Mouse (Mus musculus): ENCODE measurements around the gene Abcb9. TPM values are rescaled to one million over a fixed set of nuclear protein-coding genes. Genes with fewer than 3 reads are reported as not detected.

The Abcb9 gene
- polyA plus RNA-seq, 1 experiment, result 1.9 TPM

DNA sequence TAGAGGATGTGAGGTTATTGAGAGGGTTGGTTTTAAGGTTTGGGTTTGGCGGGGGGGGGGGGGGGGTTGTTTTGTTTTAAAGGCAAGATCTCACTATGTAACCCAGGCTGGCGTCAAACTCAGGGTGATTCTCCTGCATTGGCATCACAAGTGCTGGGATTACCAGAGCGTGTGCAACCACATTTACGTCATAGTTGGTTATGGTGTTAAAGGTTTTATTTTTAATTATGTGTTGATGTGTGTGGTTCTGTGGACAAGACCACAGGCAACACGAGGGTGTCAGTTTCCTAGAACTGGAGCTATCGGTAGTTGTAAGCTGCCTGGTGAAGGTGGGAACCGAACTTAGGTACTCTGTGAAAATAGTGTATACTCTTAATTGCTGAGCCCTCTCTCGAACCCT, 59.8 kb downstream of the Abcb9 start:
- TF ChIP-seq CTCF (IDR thresholded peaks at IDR 0.05; ENCODE audit: low read depth, low read length), result no peak
- no peak for TF ChIP-seq POLR2A (IDR thresholded peaks at IDR 0.05; ENCODE audit: borderline replicate concordance, low read depth, low read length)
- Histone ChIP-seq H3K4me3 (ENCODE audit: insufficient read depth, low read length) (no peak overlapping the region), H3K27ac (ENCODE audit: insufficient read depth, low read depth, low read length) (no peak overlapping the region), H3K4me1 (ENCODE audit: control insufficient read depth, insufficient read depth, low read length) (peaks cover 12% of the 10 kb centered on the region)

DNA sequence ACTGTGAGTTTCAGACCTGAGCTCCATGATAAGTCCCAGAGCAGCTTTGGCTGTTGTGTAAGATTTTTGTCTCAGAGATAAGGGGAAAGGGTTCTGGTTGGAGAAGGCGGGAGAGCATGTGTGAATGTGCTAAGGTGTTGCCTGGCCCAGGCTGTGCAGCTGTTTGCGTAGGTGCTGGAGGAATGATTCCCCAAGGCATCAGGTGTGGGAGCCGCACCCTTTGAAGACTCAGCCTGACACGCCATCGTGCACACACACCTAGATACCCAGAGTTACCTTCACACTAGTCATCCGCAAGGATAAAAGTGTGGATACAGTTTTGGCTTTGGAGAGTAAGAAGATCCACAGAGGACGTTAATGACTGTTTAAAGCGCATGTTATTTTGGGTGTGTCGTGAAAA, 60.2 kb downstream of the Abcb9 start:
- Histone ChIP-seq H3K4me1 (ENCODE audit: control insufficient read depth, insufficient read depth, low read length) (peaks cover 16% of the 10 kb centered on the region), H3K27ac (ENCODE audit: insufficient read depth, low read depth, low read length) (no peak overlapping the region), H3K4me3 (ENCODE audit: insufficient read depth, low read length) (no peak overlapping the region)
- no peak for TF ChIP-seq CTCF (IDR thresholded peaks at IDR 0.05; ENCODE audit: low read depth, low read length)
- TF ChIP-seq POLR2A (IDR thresholded peaks at IDR 0.05; ENCODE audit: borderline replicate concordance, low read depth, low read length), result no peak

DNA sequence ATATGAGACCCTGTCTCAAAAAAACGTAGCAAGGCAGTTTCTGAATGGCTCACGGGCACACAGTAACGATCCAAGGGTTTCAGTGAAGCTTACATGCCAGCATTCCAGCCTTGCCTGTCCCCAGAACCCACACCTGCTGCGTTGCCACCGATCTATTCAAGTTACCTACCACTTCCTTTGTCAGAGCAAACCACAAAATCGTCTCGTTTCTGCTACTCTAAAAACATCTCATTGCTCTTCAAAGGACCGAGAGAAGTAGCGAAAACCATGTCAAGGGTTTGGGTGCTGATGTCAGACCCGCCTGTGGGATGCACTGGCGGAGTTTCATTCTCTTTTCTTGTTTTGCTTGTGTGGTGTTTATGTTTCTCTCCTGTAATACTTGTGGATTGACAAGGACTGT, 61.1 kb downstream of the Abcb9 start:
- Histone ChIP-seq H3K4me3 (ENCODE audit: insufficient read depth, low read length) (no peak overlapping the region), H3K27ac (ENCODE audit: insufficient read depth, low read depth, low read length) (no peak overlapping the region), H3K4me1 (ENCODE audit: control insufficient read depth, insufficient read depth, low read length) (peaks cover 21% of the 10 kb centered on the region)
- TF ChIP-seq POLR2A (IDR thresholded peaks at IDR 0.05; ENCODE audit: borderline replicate concordance, low read depth, low read length), result no peak
- TF ChIP-seq CTCF (IDR thresholded peaks at IDR 0.05; ENCODE audit: low read depth, low read length), result no peak

DNA sequence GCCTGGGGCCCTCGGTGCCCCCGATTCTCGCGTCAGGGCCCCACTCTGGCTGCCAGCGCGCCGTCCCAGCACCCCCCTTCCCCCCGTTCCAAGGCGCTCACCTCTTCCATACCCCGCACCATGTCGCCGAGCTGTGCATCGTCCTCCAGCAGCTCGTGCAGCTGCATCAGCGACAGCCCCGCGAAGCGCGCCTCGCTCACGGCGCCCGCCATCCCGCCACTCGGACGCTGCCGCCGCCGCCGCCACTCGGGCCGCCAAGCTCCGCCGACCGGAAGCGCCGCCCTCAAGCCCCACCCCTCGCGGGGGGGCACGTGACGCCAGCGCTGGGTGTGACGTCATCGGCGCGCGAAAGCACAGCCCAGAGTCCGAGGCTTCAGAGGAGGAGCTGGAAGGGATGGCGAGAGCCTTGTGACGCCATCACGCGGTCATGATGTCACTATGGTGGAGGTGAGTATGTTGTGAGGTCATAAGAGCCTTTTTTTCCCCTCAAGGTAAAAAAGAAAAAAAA, 63.5 kb downstream of the Abcb9 start, which contains the start of gene Vps37b:
Vps37b (minus strand) TSS at position 270 of the 508 bp plus-strand sequence.
- H3K4me3 ChIP-seq (ENCODE audit: insufficient read depth, low read length), result peak within 1 kb of the TSS; percentile 77
- peak within 1 kb of the TSS; percentile 24 for H3K27ac ChIP-seq (ENCODE audit: insufficient read depth, low read depth, low read length)
- peaks cover 27% of the 10 kb centered on the region for H3K4me1 ChIP-seq (ENCODE audit: control insufficient read depth, insufficient read depth, low read length)
- TF ChIP-seq POLR2A (IDR thresholded peaks at IDR 0.05; ENCODE audit: borderline replicate concordance, low read depth, low read length) (0 out of 2 replicates have a peak, but pooled peaks have one; percentile 51), CTCF (IDR thresholded peaks at IDR 0.05; ENCODE audit: low read depth, low read length) (no peak)

DNA sequence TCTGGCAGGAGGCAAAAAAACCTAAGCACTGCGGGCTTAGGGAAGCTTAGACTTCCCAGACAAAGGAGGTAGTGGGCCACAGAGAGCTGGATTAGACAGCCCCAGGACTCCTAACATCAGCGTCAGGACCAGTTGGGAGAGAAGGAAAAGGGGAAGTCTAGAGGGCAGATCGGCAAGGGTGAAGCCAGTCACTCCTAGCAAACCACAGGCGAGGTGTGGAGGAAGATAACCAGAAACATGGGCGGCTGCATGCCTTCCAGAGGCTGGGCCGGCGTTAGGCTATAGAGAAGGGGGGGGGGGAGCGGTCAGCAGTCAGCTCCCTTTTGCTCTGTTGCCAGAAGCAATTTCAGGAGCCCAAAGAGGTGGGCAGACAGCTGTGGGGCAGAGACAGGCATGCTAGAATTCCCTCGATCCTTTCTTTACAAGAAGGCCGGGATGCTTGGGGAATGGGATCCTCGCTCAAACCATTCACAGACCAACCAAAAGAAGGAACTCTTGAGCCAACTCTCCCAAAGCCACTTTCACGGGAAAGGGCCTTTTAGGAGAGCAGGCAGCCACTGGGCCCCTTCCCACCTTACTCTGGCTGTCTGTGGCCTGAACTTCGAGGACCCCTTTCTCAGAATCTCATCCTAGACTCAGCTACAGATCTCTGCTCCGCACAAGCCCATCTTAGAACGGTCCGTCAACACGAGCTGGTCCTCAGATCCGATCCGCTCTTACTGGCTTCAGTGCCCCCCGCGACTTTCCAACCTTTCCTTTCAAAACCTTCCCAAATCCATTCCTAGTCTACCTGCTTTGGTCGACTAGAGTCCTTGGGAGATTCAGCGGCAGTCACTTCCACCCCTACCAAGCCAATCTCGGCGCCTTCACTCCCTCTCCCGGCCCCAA, 64.3 kb downstream of the Abcb9 start:
- Histone ChIP-seq H3K4me1 (ENCODE audit: control insufficient read depth, insufficient read depth, low read length) (peaks cover 29% of the 10 kb centered on the region), H3K4me3 (ENCODE audit: insufficient read depth, low read length) (peak overlapping the region; percentile 77), H3K27ac (ENCODE audit: insufficient read depth, low read depth, low read length) (peak overlapping the region; percentile 24)
- TF ChIP-seq POLR2A (IDR thresholded peaks at IDR 0.05; ENCODE audit: borderline replicate concordance, low read depth, low read length), result no peak
- TF ChIP-seq CTCF (IDR thresholded peaks at IDR 0.05; ENCODE audit: low read depth, low read length), result no peak

DNA sequence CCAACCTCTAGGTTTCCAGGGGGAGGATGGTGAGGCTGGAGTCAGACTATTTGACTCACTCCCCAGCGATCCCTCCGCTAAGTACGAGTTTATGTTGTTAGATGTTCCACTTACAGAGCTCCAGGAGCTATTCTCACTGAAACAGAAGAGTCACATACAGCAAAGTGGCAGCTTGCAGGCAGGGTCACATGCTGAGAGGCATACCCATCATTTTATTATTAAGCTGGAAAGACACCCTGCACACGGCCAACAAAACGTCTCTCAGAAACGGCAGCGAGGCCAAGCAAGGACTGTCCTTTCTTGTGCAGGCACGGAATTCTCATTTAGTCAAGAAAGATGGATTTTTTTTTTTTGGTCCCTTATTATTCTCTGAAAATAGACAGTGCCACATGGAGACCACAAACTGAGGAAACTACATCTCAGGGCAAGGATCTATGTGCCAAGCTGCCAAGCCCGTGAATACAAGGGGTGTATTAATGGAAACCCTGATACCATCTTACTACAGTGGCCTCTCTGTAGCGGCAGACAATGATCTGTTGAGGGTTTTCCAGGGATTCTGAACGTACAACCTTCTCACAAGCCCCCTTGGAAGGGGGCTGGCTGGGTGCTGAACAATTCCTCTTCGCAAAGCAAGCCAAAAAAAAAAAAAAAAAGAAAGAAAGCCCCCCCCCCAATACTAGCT, 65.1 kb downstream of the Abcb9 start:
- no peak overlapping the region for H3K27ac ChIP-seq (ENCODE audit: insufficient read depth, low read depth, low read length)

DNA sequence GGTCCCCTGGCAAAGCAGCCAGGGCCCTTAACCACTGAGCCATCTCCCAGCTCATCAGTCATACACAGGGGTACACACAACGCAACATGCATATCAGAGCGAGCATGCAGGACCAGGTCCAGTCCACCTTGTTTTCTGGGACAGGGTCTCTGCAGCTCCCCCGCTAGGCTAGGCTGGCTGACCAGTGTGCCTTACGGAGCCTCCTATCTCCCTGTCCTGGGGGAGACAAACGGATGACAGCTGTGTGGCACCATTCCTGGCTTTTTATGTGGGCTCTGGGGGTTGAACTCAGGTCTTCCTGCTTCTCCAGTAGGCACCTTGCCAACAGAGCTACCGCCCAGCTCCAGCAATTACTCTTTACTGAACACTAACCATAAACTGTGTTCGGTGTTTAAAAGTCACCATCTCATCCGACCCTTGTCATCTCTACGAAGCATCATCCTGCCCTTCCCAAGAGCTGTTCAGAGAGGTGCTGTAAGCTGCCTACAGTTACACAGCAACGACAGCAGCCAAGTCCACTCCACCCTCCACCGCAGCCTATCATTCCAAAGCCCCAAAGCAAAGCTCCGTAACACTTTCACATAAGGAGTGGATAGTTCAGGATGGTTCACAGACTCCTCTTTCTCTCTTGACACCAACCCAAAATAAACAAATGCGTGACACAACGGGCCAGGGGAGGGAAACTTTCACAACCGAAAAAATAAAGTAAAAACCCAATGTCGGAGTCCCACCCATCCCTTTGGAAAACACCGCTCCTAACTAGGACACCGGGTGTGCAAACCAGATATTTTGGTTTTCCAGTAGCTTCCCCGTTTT, 66.2 kb downstream of the Abcb9 start:
- no peak overlapping the region for H3K4me3 ChIP-seq (ENCODE audit: insufficient read depth, low read length)
- no peak overlapping the region for H3K27ac ChIP-seq (ENCODE audit: insufficient read depth, low read depth, low read length)
- H3K4me1 ChIP-seq (ENCODE audit: control insufficient read depth, insufficient read depth, low read length), result peaks cover 46% of the 10 kb centered on the region
- TF ChIP-seq CTCF (IDR thresholded peaks at IDR 0.05; ENCODE audit: low read depth, low read length), result no peak
- TF ChIP-seq POLR2A (IDR thresholded peaks at IDR 0.05; ENCODE audit: borderline replicate concordance, low read depth, low read length), result no peak

More for the DNA sequence above, 65.1 kb downstream of the Abcb9 start:
- TF ChIP-seq CTCF (IDR thresholded peaks at IDR 0.05; ENCODE audit: low read depth, low read length) (no peak), POLR2A (IDR thresholded peaks at IDR 0.05; ENCODE audit: borderline replicate concordance, low read depth, low read length) (no peak)
- H3K4me3 ChIP-seq (ENCODE audit: insufficient read depth, low read length), result peak overlapping the region; percentile 77; the same call in 1 of the 2 replicates
- H3K4me1 ChIP-seq (ENCODE audit: control insufficient read depth, insufficient read depth, low read length), result peaks cover 37% of the 10 kb centered on the region

DNA sequence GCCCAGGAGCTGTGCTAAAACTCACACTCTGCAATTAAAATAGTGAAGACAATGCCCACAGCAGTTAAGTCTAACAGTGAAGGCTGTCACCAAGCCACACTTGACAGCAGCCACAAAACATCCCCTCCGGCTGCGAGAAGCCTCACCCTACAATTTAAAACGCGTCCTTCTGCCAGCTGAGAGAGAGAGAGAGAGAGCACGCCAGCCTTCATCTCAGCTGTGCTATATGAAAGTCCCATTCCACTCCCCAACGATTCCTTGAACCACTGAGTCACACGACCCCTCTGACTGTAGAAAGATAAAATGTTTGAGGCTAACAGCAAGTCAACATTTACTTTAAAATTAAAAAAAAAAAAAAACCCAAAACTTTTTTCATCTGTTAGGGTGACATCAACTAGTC, 66.9 kb downstream of the Abcb9 start:
- Histone ChIP-seq H3K27ac (ENCODE audit: insufficient read depth, low read depth, low read length) (no peak overlapping the region), H3K4me3 (ENCODE audit: insufficient read depth, low read length) (no peak overlapping the region), H3K4me1 (ENCODE audit: control insufficient read depth, insufficient read depth, low read length) (peaks cover 53% of the 10 kb centered on the region)
- no peak for TF ChIP-seq POLR2A (IDR thresholded peaks at IDR 0.05; ENCODE audit: borderline replicate concordance, low read depth, low read length)
- no peak for TF ChIP-seq CTCF (IDR thresholded peaks at IDR 0.05; ENCODE audit: low read depth, low read length)

Data from bone marrow macrophage, adult 2 months (primary cell).